Mouse (Mus musculus) MEL (cell line): ENCODE measurements at regions not wholly inside any gene's neighbourhood (a gene's known extent, or its start where the extent isn't known, plus 50 kb on each side); places are given as distances from the start of the nearest gene placed in this dataset.

Experiments
- DNase-seq: peaks from one replicate; pipeline ENCODE4 v3.0.0; 2011; ENCODE audit warnings: low read depth, low spot score
- H3K27ac ChIP-seq: 2 replicates; pipeline ENCODE4 v1.5.1; 2012; ENCODE audit warnings: low read depth, mild to moderate bottlenecking, control low read depth, low read length, moderate library complexity; ENCODE audit not compliant: control insufficient read depth
- H3K27me3 ChIP-seq, 2 experiments: fragments of 150-350 bp in 1 of 2; sonication (generic) in 1 of 2; 2 replicates each; pipeline ENCODE4 v1.6.1; 2012; ENCODE audit warnings: low read length in 2 of 2, mild to moderate bottlenecking in 2 of 2, improper control_type of control experiment in 1 of 2, moderate library complexity in 1 of 2; ENCODE audit not compliant: insufficient read depth in 2 of 2, control insufficient read depth in 1 of 2
- H3K36me3 ChIP-seq, 2 experiments: 2 replicates each; pipeline ENCODE4 v1.6.1; 2012 to 2014; ENCODE audit warnings: low read length in 2 of 2, improper control_type of control experiment in 1 of 2, inconsistent platforms in 1 of 2, mild to moderate bottlenecking in 1 of 2; ENCODE audit not compliant: insufficient read depth in 2 of 2, control insufficient read depth in 1 of 2
- H3K4me1 ChIP-seq, 2 experiments: fragments of 150-350 bp in 1 of 2; sonication (generic) in 1 of 2; 2 replicates each; pipeline ENCODE4 v1.6.1; 2012; ENCODE audit warnings: low read length in 2 of 2, improper control_type of control experiment in 1 of 2, mild to moderate bottlenecking in 1 of 2; ENCODE audit not compliant: insufficient read depth in 2 of 2, control insufficient read depth in 1 of 2
- H3K4me3 ChIP-seq, 2 experiments: fragments of 150-350 bp in 1 of 2; sonication (generic) in 1 of 2; 2 replicates each; pipeline ENCODE4 v1.5.1; 2012; ENCODE audit warnings: low read depth in 2 of 2, low read length in 2 of 2, mild to moderate bottlenecking in 2 of 2, moderate library complexity in 2 of 2, control low read depth in 1 of 2, improper control_type of control experiment in 1 of 2; ENCODE audit not compliant: control insufficient read depth in 1 of 2, insufficient read depth in 1 of 2
- H3K79me2 ChIP-seq: 2 replicates; pipeline ENCODE4 v1.6.1; 2012; ENCODE audit warnings: mild to moderate bottlenecking, low read length, moderate library complexity; ENCODE audit not compliant: control insufficient read depth, poor library complexity, insufficient read depth
- H3K9ac ChIP-seq: 2 replicates; pipeline ENCODE4 v1.6.1; 2012; ENCODE audit warnings: low read depth, mild to moderate bottlenecking, control low read depth, low read length, moderate library complexity; ENCODE audit not compliant: control insufficient read depth, poor library complexity, severe bottlenecking
- H3K9me3 ChIP-seq: fragments of 150-350 bp; sonication (generic); replicated peaks from 2 replicates; pipeline ENCODE4 v1.6.1; 2012; ENCODE audit warnings: mild to moderate bottlenecking, low read length, improper control_type of control experiment, moderate library complexity; ENCODE audit not compliant: insufficient read depth
- CHD2 ChIP-seq: IDR thresholded peaks from 2 replicates; pipeline ENCODE4 v1.6.1; 2011; ENCODE audit warnings: low read length, improper control_type of control experiment
- CTCF ChIP-seq, 3 experiments: IDR thresholded peaks in 2 of 3; conservative IDR thresholded peaks in 1 of 3; 2 replicates each; pipeline ENCODE4 v1.5.1; 2011 to 2012; ENCODE audit warnings: low read length in 3 of 3, low read depth in 2 of 3, mild to moderate bottlenecking in 2 of 3, improper control_type of control experiment in 1 of 3, inconsistent platforms in 1 of 3, mixed read lengths in 1 of 3, moderate library complexity in 1 of 3; ENCODE audit not compliant: control insufficient read depth in 1 of 3, insufficient read depth in 1 of 3, poor library complexity in 1 of 3, severe bottlenecking in 1 of 3
- KAT2A ChIP-seq: conservative IDR thresholded peaks from 2 replicates; pipeline ENCODE4 v1.6.1; 2012; ENCODE audit warnings: low read depth, low read length, improper control_type of control experiment, inconsistent platforms
- MAX ChIP-seq: IDR thresholded peaks from 2 replicates; pipeline ENCODE4 v1.6.1; 2011; ENCODE audit warnings: low read length, improper control_type of control experiment
- MYB ChIP-seq: IDR thresholded peaks from 2 replicates; pipeline ENCODE4 v1.6.1; 2011; ENCODE audit warnings: mild to moderate bottlenecking, low read depth, low read length, improper control_type of control experiment
- NELFE ChIP-seq: IDR thresholded peaks from 2 replicates; pipeline ENCODE4 v1.6.1; 2011; ENCODE audit warnings: low read depth, low read length, improper control_type of control experiment
- RAD21 ChIP-seq: IDR thresholded peaks from 2 replicates; pipeline ENCODE4 v1.6.1; 2011; ENCODE audit warnings: mild to moderate bottlenecking, low read depth, low read length, improper control_type of control experiment
- RCOR1 ChIP-seq: IDR thresholded peaks from 2 replicates; pipeline ENCODE4 v1.6.1; 2012; ENCODE audit warnings: low read depth, mild to moderate bottlenecking, inconsistent platforms, low read length, improper control_type of control experiment
- UBTF ChIP-seq: IDR thresholded peaks from 2 replicates; pipeline ENCODE4 v1.6.1; 2012; ENCODE audit warnings: low read depth, mild to moderate bottlenecking, inconsistent platforms, low read length, improper control_type of control experiment, moderate library complexity, borderline replicate concordance; ENCODE audit not compliant: insufficient read depth
- USF1 ChIP-seq: IDR thresholded peaks from 2 replicates; pipeline ENCODE4 v1.6.1; 2014; ENCODE audit warnings: low read depth, mild to moderate bottlenecking, inconsistent platforms, low read length, improper control_type of control experiment, moderate library complexity
- ZKSCAN1 ChIP-seq: IDR thresholded peaks from 2 replicates; pipeline ENCODE4 v1.6.1; 2012; ENCODE audit warnings: low read depth, mild to moderate bottlenecking, inconsistent platforms, low read length, improper control_type of control experiment, moderate library complexity
- ZMIZ1 ChIP-seq: IDR thresholded peaks from 2 replicates; pipeline ENCODE4 v1.6.1; 2012; ENCODE audit warnings: low read depth, mild to moderate bottlenecking, inconsistent platforms, low read length, improper control_type of control experiment, moderate library complexity
- ZNF384 ChIP-seq: IDR thresholded peaks from 2 replicates; pipeline ENCODE4 v1.6.1; 2012; ENCODE audit warnings: low read depth, mild to moderate bottlenecking, inconsistent platforms, low read length, improper control_type of control experiment

DNA sequence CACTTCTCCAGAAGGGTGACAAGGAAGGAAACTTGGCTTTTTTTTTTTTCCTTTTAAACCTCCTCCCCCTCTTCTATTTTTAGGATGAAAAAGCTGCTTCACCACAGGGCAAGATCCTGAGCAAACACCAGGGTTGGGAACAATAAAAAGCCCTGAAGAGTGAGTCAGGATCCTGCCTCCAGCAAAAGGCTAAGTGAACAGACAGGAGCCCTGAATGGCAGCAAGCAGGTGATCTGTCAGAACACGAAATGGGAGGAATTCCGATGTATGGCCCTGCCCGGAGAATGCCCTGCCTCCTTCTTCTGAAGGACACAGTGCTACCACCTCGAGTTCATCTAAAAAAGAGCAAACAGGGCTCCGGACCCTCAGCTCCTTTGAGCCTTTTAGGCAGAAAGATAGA lies 164.3 kb downstream of the Bmp2 start:
- H3K79me2 ChIP-seq, result no peaks in the 10 kb centered on the region
- DNase-seq, result no peak
- H3K27ac ChIP-seq, result no peak overlapping the region
- H3K27me3 ChIP-seq, result no peaks in the 10 kb centered on the region
- TF ChIP-seq USF1 (no peak), NELFE (no peak), CHD2 (no peak)
- H3K9me3 ChIP-seq, result no peaks in the 10 kb centered on the region
- H3K4me3 ChIP-seq, result no peak overlapping the region
- no peak overlapping the region for H3K9ac ChIP-seq
- no peaks in the 10 kb centered on the region for H3K36me3 ChIP-seq
- no peaks in the 10 kb centered on the region for H3K4me1 ChIP-seq

GRCm38 (mm10) chr2:133717076-133717475 lies 165.1 kb downstream of the Bmp2 start:
- Histone ChIP-seq H3K27me3 (no peaks in the 10 kb centered on the region), H3K9me3 (no peaks in the 10 kb centered on the region), H3K4me3 (no peak overlapping the region), H3K9ac (no peak overlapping the region), H3K27ac (no peak overlapping the region), H3K4me1 (no peaks in the 10 kb centered on the region), H3K36me3 (no peaks in the 10 kb centered on the region), H3K79me2 (no peaks in the 10 kb centered on the region)
- TF ChIP-seq ZMIZ1 (no peak), UBTF (no peak), KAT2A (no peak), RAD21 (no peak), RCOR1 (no peak), MAX (no peak), ZNF384 (no peak), NELFE (no peak), ZKSCAN1 (no peak)
- DNase-seq, result no peak

GRCm38 (mm10) chr2:133724310-133724709 lies 172.4 kb downstream of the Bmp2 start:
- no peak for DNase-seq
- Histone ChIP-seq H3K27me3 (no peaks in the 10 kb centered on the region), H3K9ac (no peak overlapping the region), H3K27ac (no peak overlapping the region), H3K36me3 (no peaks in the 10 kb centered on the region), H3K9me3 (no peaks in the 10 kb centered on the region), H3K4me1 (no peaks in the 10 kb centered on the region), H3K4me3 (no peak overlapping the region), H3K79me2 (no peaks in the 10 kb centered on the region)
- TF ChIP-seq CTCF (IDR thresholded peaks at IDR 0.05 in 2 of 3, conservative IDR thresholded peaks at IDR 0.05 in 1 of 3; ENCODE audit: control insufficient read depth in 1 of 3, insufficient read depth in 1 of 3, low read depth in 2 of 3, low read length in 3 of 3, poor library complexity in 1 of 3, severe bottlenecking in 1 of 3), result peak in 1 of 3 experiments; percentile 23; a peak in 1 of 6 replicates
- TF ChIP-seq MYB, result no peak
